Mouse (Mus musculus) liver, adult 2 months (tissue): Measurements from ENCODE around the gene Fbxl12.
"Not testable (repeated sequence)": the region's sequence is repeated elsewhere in the genome, so short reads cannot be mapped to it uniquely, and the experiment has no call there.

Experiments used
- CTCF ChIP-seq: fragments of 200-500 bp; IDR thresholded peaks from 2 replicates; pipeline ENCODE4 v1.5.1; 2011; ENCODE audit warnings: low read depth, low read length, control low read depth
- POLR2A ChIP-seq: fragments of 200-500 bp; IDR thresholded peaks from 2 replicates; pipeline ENCODE4 v1.6.1; 2011; ENCODE audit warnings: low read length, control low read depth; ENCODE audit not compliant: insufficient read depth; ENCODE audit errors: extremely low read depth

DNA sequence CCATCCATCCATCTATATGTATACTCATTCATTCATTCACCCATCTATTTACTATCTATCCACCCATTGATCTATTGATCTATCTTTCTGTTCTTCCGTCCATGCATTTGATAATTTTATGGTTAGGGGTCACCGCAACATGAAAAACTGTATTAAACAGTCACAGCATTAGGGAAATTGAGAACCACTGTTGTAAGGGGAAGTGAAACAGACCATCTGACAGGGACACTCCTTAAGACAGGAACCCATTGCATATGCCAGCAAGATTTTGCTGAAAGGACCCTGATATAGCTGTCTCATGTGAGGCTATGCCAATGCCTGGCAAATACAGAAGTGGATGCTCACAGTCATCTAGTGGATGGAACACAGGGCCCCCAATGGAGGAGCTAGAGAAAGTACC is 45.9 kb upstream of the Fbxl12 start:
- not testable (repeated sequence) for TF ChIP-seq CTCF, POLR2A
